Mouse (Mus musculus) kidney, embryonic 15.5 days (tissue): Measurements from ENCODE around the gene Epdr1. TPM values are rescaled to one million over a fixed set of nuclear protein-coding genes. Genes with fewer than 3 reads are reported as not detected.

Source experiments
- ATAC-seq: fragments of 200-750 bp; cut with Nextera tagmentation; replicated peaks from 2 replicates; pipeline ENCODE4 v1.8.0; 2017; ENCODE audit warnings: moderate TSS enrichment; ENCODE audit not compliant: low FRiP score
- H3K27ac ChIP-seq: fragments of 300-500 bp; sonication (generic); 2 replicates; pipeline ENCODE4 v1.5.1; 2015; ENCODE audit warnings: mild to moderate bottlenecking, inconsistent platforms
- H3K27me3 ChIP-seq: fragments of 300-500 bp; sonication (generic); 2 replicates; pipeline ENCODE4 v1.6.1; 2015; ENCODE audit warnings: inconsistent platforms
- H3K36me3 ChIP-seq: fragments of 300-500 bp; sonication (generic); 2 replicates; pipeline ENCODE4 v1.6.1; 2015; ENCODE audit warnings: inconsistent platforms
- H3K4me1 ChIP-seq: fragments of 300-500 bp; sonication (generic); 2 replicates; pipeline ENCODE4 v1.6.1; 2015; ENCODE audit warnings: inconsistent platforms
- H3K4me2 ChIP-seq: fragments of 300-500 bp; sonication (generic); 2 replicates; pipeline ENCODE4 v1.6.1; 2015; ENCODE audit warnings: moderate library complexity, mild to moderate bottlenecking, inconsistent platforms
- H3K4me3 ChIP-seq: fragments of 300-500 bp; sonication (generic); replicated peaks from 2 replicates; pipeline ENCODE4 v1.5.1; 2015; ENCODE audit warnings: mild to moderate bottlenecking, inconsistent platforms
- H3K9ac ChIP-seq: fragments of 300-500 bp; sonication (generic); 2 replicates; pipeline ENCODE4 v1.6.1; 2015; ENCODE audit warnings: mild to moderate bottlenecking, inconsistent platforms
- H3K9me3 ChIP-seq: fragments of 300-500 bp; sonication (generic); replicated peaks from 2 replicates; pipeline ENCODE4 v1.6.1; 2016; ENCODE audit warnings: inconsistent platforms
- WGBS: fragments of 180-500 bp; shearing (Covaris S2); methylation state at CpG from one replicate; pipeline ENCODE4 v1.1.7; 2015; ENCODE audit warnings: mixed read lengths; 5-methylcytosine and 5-hydroxymethylcytosine counted together
- polyA plus RNA-seq: library from polyadenylated mRNA; unstranded; fragments of >200 nt; fragmentation: Nextera tagmentation; extraction: Ambion mirVana; gene quantifications from 2 replicates; pipeline ENCODE4 v1.2.1, GENCODE M21; 2015

Epdr1 gene
- polyA plus RNA-seq: 24.7 and 25.3 TPM in 2 replicates

- Histone ChIP-seq H3K9ac (peak within 1 kb of the TSS; percentile 62), H3K27ac (peak within 1 kb of the TSS; percentile 68), H3K27me3 (peaks cover 20% of the 10 kb centered on the region), H3K9me3 (no peaks in the 10 kb centered on the region), H3K4me3 (peak within 1 kb of the TSS; percentile 57), H3K36me3 (no peaks in the 10 kb centered on the region), H3K4me2 (peak within 1 kb of the TSS; percentile 81), H3K4me1 (peaks cover 13% of the 10 kb centered on the region)
- under 1% methylated on average over 46 of the region's 46 CpGs for WGBS
- ATAC-seq: peak; percentile 89
These were observed at the start of gene Epdr1 for GRCm38 (mm10) chr13:19619216-19619927. Epdr1 (minus strand) TSS chr13:19619927.

GRCm38 (mm10) chr13:19668355-19669140 lies 48.8 kb upstream of the Epdr1 start:
- Histone ChIP-seq H3K4me2 (no peak overlapping the region), H3K4me3 (no peak overlapping the region), H3K36me3 (no peaks in the 10 kb centered on the region), H3K27ac (no peak overlapping the region), H3K9ac (no peak overlapping the region), H3K27me3 (no peaks in the 10 kb centered on the region), H3K9me3 (no peaks in the 10 kb centered on the region), H3K4me1 (no peaks in the 10 kb centered on the region)
- WGBS: 82% methylated on average over 4 of the region's 4 CpGs
- ATAC-seq: no peak

GRCm38 (mm10) chr13:19652405-19652804 lies 32.7 kb upstream of the Epdr1 start:
- Histone ChIP-seq H3K9ac (no peak overlapping the region), H3K27ac (no peak overlapping the region), H3K36me3 (no peaks in the 10 kb centered on the region), H3K27me3 (no peaks in the 10 kb centered on the region), H3K4me1 (no peaks in the 10 kb centered on the region), H3K4me2 (no peak overlapping the region), H3K9me3 (no peaks in the 10 kb centered on the region), H3K4me3 (no peak overlapping the region)
- no peak for ATAC-seq
- 88% methylated on average over 2 of the region's 2 CpGs for WGBS

- no peaks in the 10 kb centered on the region for H3K27me3 ChIP-seq
- H3K36me3 ChIP-seq: no peaks in the 10 kb centered on the region
- no peak for ATAC-seq
- no peaks in the 10 kb centered on the region for H3K4me1 ChIP-seq
- WGBS: 89% methylated on average over 2 of the region's 2 CpGs
- no peak overlapping the region for H3K4me3 ChIP-seq
- no peak overlapping the region for H3K27ac ChIP-seq
- H3K4me2 ChIP-seq: no peak overlapping the region
- no peak overlapping the region for H3K9ac ChIP-seq
- H3K9me3 ChIP-seq: no peaks in the 10 kb centered on the region
These were observed 30.1 kb upstream of the Epdr1 start for GRCm38 (mm10) chr13:19649824-19650223.

- no peak for ATAC-seq
- no peak overlapping the region for H3K9ac ChIP-seq
- no peak overlapping the region for H3K4me3 ChIP-seq
- WGBS: 87% methylated on average over 2 of the region's 2 CpGs
- no peaks in the 10 kb centered on the region for H3K9me3 ChIP-seq
- H3K27ac ChIP-seq: no peak overlapping the region
- no peaks in the 10 kb centered on the region for H3K4me1 ChIP-seq
- H3K4me2 ChIP-seq: no peak overlapping the region
- H3K27me3 ChIP-seq: no peaks in the 10 kb centered on the region
- H3K36me3 ChIP-seq: no peaks in the 10 kb centered on the region
These were observed 24.5 kb upstream of the Epdr1 start for GRCm38 (mm10) chr13:19644225-19644624.

- Histone ChIP-seq H3K27me3 (no peaks in the 10 kb centered on the region), H3K4me3 (no peak overlapping the region), H3K36me3 (no peaks in the 10 kb centered on the region), H3K9me3 (no peaks in the 10 kb centered on the region), H3K4me1 (no peaks in the 10 kb centered on the region), H3K4me2 (no peak overlapping the region), H3K9ac (no peak overlapping the region), H3K27ac (no peak overlapping the region)
- ATAC-seq: no peak
- 42% methylated on average over 1 of the region's 1 CpGs for WGBS
These were observed 23.8 kb upstream of the Epdr1 start for GRCm38 (mm10) chr13:19643519-19643918.

GRCm38 (mm10) chr13:19640203-19640851 lies 20.6 kb upstream of the Epdr1 start:
- no peaks in the 10 kb centered on the region for H3K9me3 ChIP-seq
- no peak overlapping the region for H3K27ac ChIP-seq
- H3K4me1 ChIP-seq: no peaks in the 10 kb centered on the region
- H3K36me3 ChIP-seq: no peaks in the 10 kb centered on the region
- H3K9ac ChIP-seq: no peak overlapping the region
- H3K27me3 ChIP-seq: no peaks in the 10 kb centered on the region
- no peak overlapping the region for H3K4me3 ChIP-seq
- 81% methylated on average over 2 of the region's 2 CpGs for WGBS
- H3K4me2 ChIP-seq: no peak overlapping the region
- ATAC-seq: 0 out of 2 replicates have a peak, but pooled peaks have one; percentile 29

GRCm38 (mm10) chr13:19636131-19636530 lies 16.4 kb upstream of the Epdr1 start:
- H3K36me3 ChIP-seq: no peaks in the 10 kb centered on the region
- WGBS: 57% methylated on average over 4 of the region's 4 CpGs

GRCm38 (mm10) chr13:19630768-19631709 lies 11.3 kb upstream of the Epdr1 start:
- no peaks in the 10 kb centered on the region for H3K9me3 ChIP-seq
- H3K36me3 ChIP-seq: no peaks in the 10 kb centered on the region
- ATAC-seq: no peak
- no peak overlapping the region for H3K4me2 ChIP-seq
- WGBS: 94% methylated on average over 5 of the region's 5 CpGs
- H3K4me3 ChIP-seq: no peak overlapping the region
- H3K27ac ChIP-seq: no peak overlapping the region
- H3K9ac ChIP-seq: no peak overlapping the region
- no peaks in the 10 kb centered on the region for H3K27me3 ChIP-seq
- H3K4me1 ChIP-seq: no peaks in the 10 kb centered on the region

More at GRCm38 (mm10) chr13:19636131-19636530, 16.4 kb upstream of the Epdr1 start:
- H3K9ac ChIP-seq: no peak overlapping the region
- no peak overlapping the region for H3K27ac ChIP-seq
- no peak for ATAC-seq
- no peaks in the 10 kb centered on the region for H3K9me3 ChIP-seq
- no peak overlapping the region for H3K4me2 ChIP-seq
- no peaks in the 10 kb centered on the region for H3K4me1 ChIP-seq
- H3K4me3 ChIP-seq: no peak overlapping the region
- no peaks in the 10 kb centered on the region for H3K27me3 ChIP-seq

- Histone ChIP-seq H3K4me1 (peaks cover 13% of the 10 kb centered on the region), H3K4me3 (no peak overlapping the region), H3K4me2 (no peak overlapping the region), H3K27ac (no peak overlapping the region), H3K9ac (no peak overlapping the region), H3K36me3 (no peaks in the 10 kb centered on the region), H3K27me3 (peaks cover 28% of the 10 kb centered on the region), H3K9me3 (no peaks in the 10 kb centered on the region)
- no peak for ATAC-seq
- 55% methylated on average over 1 of the region's 1 CpGs for WGBS
These were observed 6.7 kb upstream of the Epdr1 start for GRCm38 (mm10) chr13:19626473-19626872.

- H3K9me3 ChIP-seq: no peaks in the 10 kb centered on the region
- H3K4me2 ChIP-seq: no peak overlapping the region
- H3K36me3 ChIP-seq: no peaks in the 10 kb centered on the region
- no peak overlapping the region for H3K9ac ChIP-seq
- ATAC-seq: no peak
- peaks cover 13% of the 10 kb centered on the region for H3K4me1 ChIP-seq
- H3K4me3 ChIP-seq: no peak overlapping the region
- 78% methylated on average over 11 of the region's 11 CpGs for WGBS
- no peak overlapping the region for H3K27ac ChIP-seq
- H3K27me3 ChIP-seq: peaks cover 31% of the 10 kb centered on the region
These were observed 5.0 kb upstream of the Epdr1 start for GRCm38 (mm10) chr13:19624632-19625320.
